Mouse (Mus musculus) layer of hippocampus, postnatal 25 days (tissue): ENCODE data around the gene Alx1. TPM values are rescaled to one million over a fixed set of nuclear protein-coding genes. Genes with fewer than 3 reads are reported as not detected.

Experiments
- total RNA-seq, 2 experiments: library from RNA; stranded (reverse); gene quantifications; 2 replicates each; pipeline ENCODE4 v1.2.3; 2021

Gene Alx1
- total RNA-seq, 2 experiments from 2014 or later, result not detected

Other genes with a start within 250 kb of the Alx1 start
- gene Lrriq1, start 206.1 kb upstream of the Alx1 start, total RNA-seq, result 1 to 10 TPM; 3.1 to 3.2 TPM